Mouse (Mus musculus) megakaryocyte progenitor cell, adult 5-6 weeks (primary cell): Measurements from ENCODE around the gene Lipn. TPM values are rescaled to one million over a fixed set of nuclear protein-coding genes. Genes with fewer than 3 reads are reported as not detected.

Source experiments
- ATAC-seq: replicated peaks from 2 replicates; pipeline ENCODE4 v1.8.0; 2016; ENCODE audit warnings: mild to moderate bottlenecking, moderate TSS enrichment, inconsistent platforms; ENCODE audit not compliant: poor library complexity
- total RNA-seq, 2 experiments: library from RNA; stranded (forward) in 1 of 2; stranded (reverse) in 1 of 2; fragments of 157-497, 149-512 nt in 1 of 2; fragments of 200-1000 nt in 1 of 2; gene quantifications; 2 replicates each; pipeline versions ENCODE4 v1.2.3 to v1.2.4; 2015 to 2017

The Lipn gene
- not detected in 2 replicates for total RNA-seq (2015)
- total RNA-seq (2017): 1.9 TPM in 1 of 2 replicates, not detected in the other

GRCm38 (mm10) chr19:34066779-34067472 lies at the start of gene Lipn:
Lipn (plus strand) TSS chr19:34067358.
- ATAC-seq: peak; percentile 69

GRCm38 (mm10) chr19:34021440-34022172 lies 45.6 kb upstream of the Lipn start:
- peak; percentile 54 for ATAC-seq

- ATAC-seq: 0 out of 2 replicates have a peak, but pooled peaks have one; percentile 48
Measured at GRCm38 (mm10) chr19:34022759-34023158, 44.4 kb upstream of the Lipn start.

- no peak for ATAC-seq
Measured at GRCm38 (mm10) chr19:34039731-34040130, 27.4 kb upstream of the Lipn start.

DNA sequence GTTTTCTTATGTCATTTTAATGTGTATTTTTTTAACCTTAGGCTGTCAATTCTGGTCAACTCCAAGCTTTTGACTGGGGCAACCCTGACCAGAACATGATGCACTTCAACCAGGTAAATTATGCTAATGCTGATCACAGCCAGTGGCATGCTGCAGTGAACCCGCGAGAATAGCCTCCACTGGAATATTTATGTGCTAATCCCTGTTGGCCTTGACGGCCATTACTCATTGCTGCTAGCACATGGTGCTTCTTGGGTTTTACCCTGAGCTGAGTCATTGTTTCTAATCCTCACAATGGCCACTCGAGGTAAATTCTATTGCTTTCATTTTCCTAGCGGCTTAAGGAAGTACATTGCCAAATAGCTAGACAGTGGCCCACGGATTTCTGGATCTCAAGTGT lies 24.1 kb upstream of the Lipn start:
- ATAC-seq: peak; percentile 42

DNA sequence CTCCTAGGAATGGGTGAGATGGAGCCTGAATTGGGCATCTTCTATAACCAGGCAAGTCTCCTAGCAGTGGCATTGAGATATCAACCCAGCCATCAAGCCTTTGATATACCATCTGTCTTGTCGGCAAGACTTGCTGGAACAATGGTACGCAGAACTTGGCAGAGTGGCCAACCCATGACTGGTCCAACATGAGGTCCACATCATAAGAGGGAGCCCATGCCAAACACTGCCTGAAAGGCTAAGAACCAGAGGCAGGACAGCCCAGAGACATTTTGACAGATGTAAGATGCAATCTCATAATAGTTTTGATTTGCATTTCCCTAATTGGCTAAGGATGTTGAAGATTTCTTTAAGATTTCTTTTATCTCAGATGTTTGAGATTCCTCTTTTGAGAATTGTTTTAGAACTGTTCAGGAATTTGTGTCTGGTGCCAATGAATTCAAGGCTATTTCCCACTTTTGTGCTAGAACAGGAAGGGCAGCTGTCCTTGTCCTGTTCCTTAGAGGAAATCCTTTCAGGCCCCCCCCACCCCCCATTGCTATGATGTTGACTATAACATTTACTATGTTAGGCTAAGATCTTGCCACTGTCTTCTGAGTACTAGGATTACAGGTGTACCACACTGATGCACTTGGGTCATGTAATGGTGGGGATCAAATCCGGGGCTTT lies 17.7 kb upstream of the Lipn start:
- no peak for ATAC-seq

DNA sequence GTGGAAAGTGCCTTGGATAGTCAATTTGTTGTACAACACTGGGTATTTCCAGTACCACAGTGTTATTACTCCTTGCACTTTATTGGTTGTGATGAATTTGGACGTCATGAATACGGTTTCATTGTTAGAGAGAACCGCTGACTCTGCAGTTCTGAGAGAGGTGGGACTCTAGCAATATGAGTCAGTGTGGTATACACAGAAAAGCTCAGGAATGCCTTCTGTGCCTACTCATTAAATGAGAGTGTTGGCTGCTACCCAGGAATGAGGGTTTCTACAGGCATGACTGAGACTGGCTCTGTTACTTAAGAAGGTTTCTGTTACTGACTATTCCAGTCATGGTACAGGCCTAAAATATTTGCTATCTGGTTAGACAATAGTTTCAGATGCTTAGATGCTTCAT lies 15.7 kb upstream of the Lipn start:
- no peak for ATAC-seq

DNA sequence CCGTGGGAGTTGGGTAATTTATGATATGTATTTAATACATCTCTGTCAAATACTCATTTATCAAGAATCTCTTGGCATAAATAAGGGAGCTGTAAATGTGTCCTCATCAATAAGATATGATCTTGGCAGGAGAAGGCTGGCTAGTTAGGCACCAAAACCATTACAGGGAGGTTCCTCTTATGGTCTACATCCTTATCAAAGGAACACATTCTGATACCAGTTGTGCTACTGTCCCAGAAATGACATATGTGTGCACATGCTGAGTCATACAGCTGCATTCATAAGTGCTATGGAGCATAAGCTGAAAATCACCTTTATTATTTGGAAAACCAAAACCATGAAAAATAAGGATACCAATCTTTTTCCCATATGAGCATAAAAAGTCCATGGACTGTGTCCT lies 3.6 kb upstream of the Lipn start:
- no peak for ATAC-seq

DNA sequence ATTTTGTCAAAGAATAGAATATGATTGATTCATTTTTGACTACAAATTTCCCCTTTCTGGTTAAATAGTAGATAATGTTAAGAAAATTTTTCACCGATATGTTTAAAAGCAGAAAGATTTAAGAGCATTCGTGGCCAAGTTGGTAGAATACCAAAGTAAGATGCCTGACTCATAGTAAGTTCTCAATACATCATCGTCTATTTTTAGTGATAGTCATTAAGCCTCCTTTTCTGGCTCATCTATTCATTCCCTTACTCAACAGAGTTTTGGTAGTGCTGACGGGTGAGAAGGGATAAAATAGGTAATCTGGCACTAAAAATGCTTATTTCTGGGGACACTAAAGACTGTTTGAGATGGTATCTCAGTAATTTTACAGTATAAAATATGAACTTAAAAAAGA lies 3.1 kb upstream of the Lipn start:
- ATAC-seq: no peak

GRCm38 (mm10) chr19:34074239-34074638 lies 7.1 kb downstream of the Lipn start:
- ATAC-seq: no peak

- no peak for ATAC-seq
Measured at GRCm38 (mm10) chr19:34078130-34078529, 11.0 kb downstream of the Lipn start.

- ATAC-seq: no peak
Measured at GRCm38 (mm10) chr19:34089011-34089680, 22.0 kb downstream of the Lipn start.

- no peak for ATAC-seq
Measured at GRCm38 (mm10) chr19:34095381-34095780, 28.2 kb downstream of the Lipn start.

DNA sequence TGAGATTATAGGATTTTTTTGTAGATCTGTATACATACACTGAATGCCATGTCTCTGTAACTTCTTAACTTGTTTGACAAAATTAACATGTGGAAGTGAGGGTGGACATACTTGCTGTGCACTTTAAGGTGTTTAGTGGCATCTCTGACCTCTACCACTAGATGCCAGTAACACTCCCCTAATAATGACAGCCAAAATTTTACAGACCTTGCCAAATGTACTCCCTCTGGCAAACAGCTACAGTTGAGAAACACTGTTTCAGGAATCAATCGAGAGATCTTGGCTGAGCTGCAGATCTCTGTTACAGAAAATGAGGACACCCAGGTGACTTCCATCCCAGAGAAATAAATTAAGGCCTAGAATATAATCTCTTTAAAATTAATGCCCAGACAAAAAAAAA lies 29.1 kb downstream of the Lipn start:
- no peak for ATAC-seq

GRCm38 (mm10) chr19:34100633-34101032 lies 33.5 kb downstream of the Lipn start, which contains the start of gene Lipm:
Lipm (plus strand) TSS chr19:34100933.
- no peak for ATAC-seq

- ATAC-seq: no peak
Measured at GRCm38 (mm10) chr19:34101888-34102287, 34.7 kb downstream of the Lipn start.

DNA sequence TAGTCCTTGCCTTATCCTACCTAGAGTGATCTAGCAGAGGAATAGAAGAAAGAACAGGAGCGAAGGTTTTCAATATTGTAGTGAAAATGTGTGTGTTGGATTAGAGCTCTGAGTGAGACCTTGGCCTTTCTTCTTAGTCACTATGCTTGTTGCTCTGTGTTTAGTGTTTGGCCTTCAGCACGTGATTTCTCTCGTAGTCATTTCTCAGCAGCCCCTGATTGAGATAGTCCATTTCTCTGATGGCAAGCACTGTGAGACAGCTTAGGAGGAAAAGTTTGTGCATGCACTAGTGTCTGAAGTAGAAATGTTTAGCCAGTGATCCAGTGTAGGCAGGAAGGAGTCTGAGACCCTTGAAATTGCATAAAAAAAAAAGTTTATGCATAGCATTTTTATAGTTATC lies 37.7 kb downstream of the Lipn start:
- ATAC-seq: no peak

GRCm38 (mm10) chr19:34119102-34119501 lies 51.9 kb downstream of the Lipn start:
- no peak for ATAC-seq

GRCm38 (mm10) chr19:34119653-34120052 lies 52.5 kb downstream of the Lipn start:
- ATAC-seq: no peak

DNA sequence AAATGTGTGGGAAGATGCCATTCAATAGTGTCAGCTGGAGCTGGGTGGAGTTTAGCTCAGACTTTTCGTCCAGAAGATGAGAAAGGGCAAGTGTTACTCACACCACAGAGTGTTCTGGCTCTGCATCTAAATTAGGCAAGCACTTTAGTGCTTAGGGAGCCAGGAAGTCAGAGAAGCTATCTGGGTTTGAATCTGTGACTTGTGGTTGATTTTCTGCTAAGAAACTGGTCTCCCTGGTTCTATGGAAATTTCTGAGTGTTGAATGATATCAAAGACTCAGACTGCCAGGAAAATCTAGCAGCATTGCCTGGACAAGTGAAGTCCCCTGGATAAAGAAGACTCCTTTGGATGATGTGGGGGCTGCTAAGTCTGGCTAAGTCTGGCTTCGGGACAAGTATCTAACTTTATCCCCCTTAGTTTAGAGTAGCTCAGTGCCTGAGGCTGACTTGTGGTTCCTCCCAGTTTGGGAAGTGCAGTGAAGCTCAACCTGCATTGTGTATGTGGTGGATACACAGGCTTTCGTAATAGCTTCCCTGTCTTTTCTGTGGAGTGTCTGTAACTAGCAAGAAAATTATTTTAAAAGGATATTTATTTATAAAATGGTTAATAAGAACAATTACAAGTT lies 53.1 kb downstream of the Lipn start:
- no peak for ATAC-seq
